Mouse (Mus musculus) lung, postnatal 0 days (tissue): Measurements from ENCODE around the gene Nup62.

Experiments
- CTCF ChIP-seq: IDR thresholded peaks from 2 replicates; pipeline ENCODE4 v1.5.1; 2016; ENCODE audit warnings: antibody characterized with exemption, mild to moderate bottlenecking
- EP300 ChIP-seq: IDR thresholded peaks from 2 replicates; pipeline ENCODE4 v1.6.1; 2016; ENCODE audit warnings: antibody characterized with exemption, mild to moderate bottlenecking, control low read depth

DNA sequence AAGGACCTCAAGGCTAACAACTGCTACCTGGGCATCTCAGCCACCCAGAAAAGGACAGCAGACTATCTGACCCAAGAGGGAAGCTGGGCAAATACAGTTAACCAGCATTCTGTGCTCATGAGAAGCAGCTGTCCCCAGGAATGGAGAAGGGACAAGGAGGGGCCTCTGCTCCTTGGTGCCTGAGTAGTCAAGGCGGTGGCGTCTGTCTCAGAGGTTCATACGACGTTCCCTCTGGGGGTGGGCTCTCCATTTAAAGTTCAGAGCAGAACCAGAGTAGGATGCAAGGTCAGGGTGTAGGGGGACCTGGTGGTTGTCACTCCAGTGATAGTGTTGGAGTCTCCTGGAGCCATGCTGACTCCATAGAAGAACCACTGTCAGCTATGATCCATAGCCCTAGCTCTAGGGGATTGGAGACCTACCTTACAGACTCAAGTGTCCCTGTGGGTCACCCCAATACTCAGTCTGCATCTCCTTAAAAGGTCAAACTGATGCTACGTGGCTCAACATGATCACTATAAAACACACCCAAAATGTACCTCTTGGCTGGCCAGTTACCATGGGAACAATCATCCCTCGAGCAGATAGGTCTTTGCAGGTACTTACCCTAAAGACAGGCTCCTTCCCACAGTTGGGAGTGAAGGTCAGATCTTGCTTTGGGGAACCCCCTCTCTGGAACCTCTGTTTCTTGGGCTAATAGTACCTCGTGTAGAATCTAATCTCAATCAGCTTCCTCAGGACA is 4.9 kb upstream of the Nup62 start:
- no peak for TF ChIP-seq CTCF
- TF ChIP-seq EP300: no peak
